Comparison of ENCODE assay signal across 13 mouse cellular contexts in genomic region chr9:122398746-122399145, GRCm38 (mm10). TPM values are rescaled to one million over a fixed set of nuclear protein-coding genes. Genes with fewer than 3 reads are reported as not detected.
DNase-seq lines count a peak whose midpoint lies in the region; ATAC-seq and TF ChIP-seq lines count a peak whose summit lies in the region.
"Had no signal": no experiment of that assay in that cellular context is flagged by ENCODE, and none has a peak within 500 bp of the region (broad histone marks: within the 10 kb centered on the region; RNA-seq: fewer than 3 reads in every experiment).

No protein-coding gene starts in this region.

- H3K27ac ChIP-seq in kidney, adult 2 months (ENCODE audit: insufficient read depth, low read depth, low read length): no peak overlapping the region
- H3K27ac ChIP-seq: embryonic facial prominence, embryonic 15.5 days; kidney, postnatal 0 days; liver, embryonic 14.5 days had no signal

- no peaks in the 10 kb centered on the region for H3K27me3 ChIP-seq in kidney, adult 2 months (replicated peaks; ENCODE audit: control insufficient read depth, insufficient read depth, low read length)
- H3K27me3 ChIP-seq: CH12.LX; embryonic facial prominence, embryonic 15.5 days had no signal

- WGBS in kidney, adult 2 months: 48% methylated on average over 7 of the region's 7 CpGs

- no peak overlapping the region for H3K4me3 ChIP-seq in kidney, adult 2 months (ENCODE audit: insufficient read depth, low read depth, low read length)
- H3K4me3 ChIP-seq: embryonic facial prominence, embryonic 15.5 days had no signal

- no peaks in the 10 kb centered on the region for H3K36me3 ChIP-seq in kidney, adult 2 months (ENCODE audit: control insufficient read depth, insufficient read depth, low read length)
- H3K36me3 ChIP-seq: embryonic facial prominence, embryonic 15.5 days had no signal

- TF ChIP-seq POLR2A in kidney, adult 2 months (IDR thresholded peaks at IDR 0.05; ENCODE audit: low read depth, low read length): no peak

- 0 out of 2 replicates have a peak, but pooled peaks cover 3% of the 10 kb centered on the region for H3K4me1 ChIP-seq in kidney, adult 2 months (ENCODE audit: control insufficient read depth, insufficient read depth, low read length)
- H3K4me1 ChIP-seq: embryonic facial prominence, embryonic 15.5 days had no signal

- ATAC-seq in inflammation-experienced regulatory T-cells, adult 6 months: peak; percentile 28
- ATAC-seq in activated CD4-positive, CD25-positive, alpha-beta regulatory T cell, adult 4 months: no peak

- TF ChIP-seq CTCF in kidney, adult 2 months (conservative IDR thresholded peaks at IDR 0.05; ENCODE audit: insufficient read depth, insufficient read length, low read depth, low read length): no peak

- peak; percentile 7 to 10 for DNase-seq in kidney, postnatal 4 days
- DNase-seq in kidney, adult 2 months: no peak
- DNase-seq in T-cell, adult 2 months (ENCODE audit: low spot score): peak; percentile 57
- peak; percentile 42 for DNase-seq in thymus, postnatal 0 days (ENCODE audit: low spot score)
- DNase-seq in urinary bladder, postnatal 36 days (ENCODE audit: low spot score in 2 of 2): no peak
- DNase-seq: cerebellum, postnatal 36 days; heart, postnatal 14 days had no signal

RNA-seq across cellular contexts. Expression of gene Abhd5, which starts 47.3 kb away (rescaled TPM):
- polyA plus RNA-seq in kidney, adult 2 months (2012; rRNA removed): 36.3 and 39.1 TPM in 2 replicates
- polyA plus RNA-seq in inflammation-experienced regulatory T-cells, adult 6 months (2017; shearing (Covaris generic)): 10 to 100 TPM; 11.3 to 21.8 (median 13.0) TPM
- polyA plus RNA-seq in thymus, postnatal 0 days (2015; fragmentation: Nextera tagmentation; extraction: Ambion mirVana): 9.6 and 10.5 TPM in 2 replicates
- 10 to 100 TPM; 14.7 to 15.4 TPM for polyA plus RNA-seq in activated CD4-positive, CD25-positive, alpha-beta regulatory T cell, adult 4 months (2017; shearing (Covaris generic))

Comparison
In these comparisons a context has a peak if more than half of its experiments do, and no peak if none do; other contexts are left out.
1. DNase-seq: peak in kidney, postnatal 4 days (2 of 2), T-cell, adult 2 months (single experiment) and thymus, postnatal 0 days (single experiment); none in kidney, adult 2 months (single experiment) and urinary bladder, postnatal 36 days (0 of 2).